Mouse (Mus musculus): ENCODE data around the gene Mgat2. TPM values are rescaled to one million over a fixed set of nuclear protein-coding genes. Genes with fewer than 3 reads are reported as not detected.

The Mgat2 gene
- polyA plus RNA-seq, 1 experiment from 2014 or later, result 56.4 TPM

DNA sequence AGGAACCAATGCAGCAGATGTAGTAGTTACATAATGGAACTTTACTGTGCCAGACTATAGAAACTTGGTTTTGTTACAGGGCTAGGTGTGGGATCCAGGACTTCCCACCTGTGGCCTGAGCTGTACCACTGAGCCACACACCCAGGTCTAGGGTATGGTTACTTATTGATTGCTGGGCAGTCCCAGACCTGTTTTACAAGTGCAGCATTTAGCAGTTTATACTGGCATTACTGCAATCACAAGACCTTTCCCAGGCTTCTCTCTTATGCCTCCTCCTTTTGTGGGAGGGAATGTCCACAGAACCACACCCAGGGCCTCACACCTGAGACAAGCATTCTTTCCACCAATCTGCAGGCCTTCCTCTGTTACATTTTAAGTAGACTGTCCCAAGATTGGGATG, 15.0 kb downstream of the Mgat2 start:
- Histone ChIP-seq H3K4me1 (ENCODE audit: control insufficient read depth, insufficient read depth, low read length) (peaks cover 21% of the 10 kb centered on the region), H3K4me3 (ENCODE audit: low read length) (no peak overlapping the region), H3K27me3 (ENCODE audit: control insufficient read depth, insufficient read depth, low read length) (no peaks in the 10 kb centered on the region), H3K9me3 (ENCODE audit: control insufficient read depth, low read length) (no peaks in the 10 kb centered on the region), H3K27ac (ENCODE audit: low read depth, low read length) (no peak overlapping the region), H3K9ac (ENCODE audit: low read depth, low read length) (no peak overlapping the region), H3K36me3 (ENCODE audit: control insufficient read depth, insufficient read depth, low read length) (peaks cover 29% of the 10 kb centered on the region), H3K4me2 (replicated peaks; ENCODE audit: low read depth, low read length) (peak overlapping the region; percentile 82; the same call in 1 of the 2 replicates)
- no peak for ATAC-seq (ENCODE audit: low FRiP score, low TSS enrichment)

DNA sequence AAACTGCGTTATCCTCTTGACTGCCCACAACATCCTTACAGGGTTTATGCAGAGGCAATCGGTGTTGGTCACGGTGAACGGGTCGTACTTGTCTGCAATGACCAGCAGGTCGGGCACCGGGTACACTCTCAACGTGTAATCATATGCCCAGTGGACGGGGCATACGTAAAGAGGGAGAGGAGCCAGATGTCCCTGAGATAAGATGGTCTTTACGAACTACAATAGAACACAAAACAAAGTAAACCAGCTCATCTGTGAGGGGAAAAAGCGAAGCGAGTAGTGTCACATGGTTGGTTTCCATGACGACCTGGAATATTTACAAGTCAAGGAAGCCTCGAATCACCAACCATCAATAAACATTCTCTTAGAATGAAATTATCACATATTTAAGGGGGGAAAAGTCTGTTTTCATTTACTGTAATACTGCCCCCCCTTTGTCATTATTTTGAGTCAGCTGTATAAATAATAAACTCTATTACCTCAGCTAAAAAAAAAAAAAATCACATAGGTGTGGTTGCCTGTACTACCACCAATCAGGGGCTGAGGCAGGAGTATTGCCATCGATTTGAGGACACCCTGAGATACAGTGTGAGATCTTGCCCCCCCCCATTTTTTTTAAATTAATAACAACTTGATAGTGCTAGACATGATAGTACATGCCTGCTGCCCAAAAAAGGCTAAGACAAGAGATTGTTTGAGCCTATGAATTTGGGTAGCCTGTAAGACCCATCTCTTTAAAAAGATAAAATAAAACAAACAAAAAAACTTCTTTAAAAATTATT, 20.3 kb downstream of the Mgat2 start, which contains the start of gene Gm49384:
Gene Gm49384 (minus strand): TSS at position 216 of the 782 bp plus-strand sequence.
- no peak within 1 kb of the TSS for H3K4me2 ChIP-seq (replicated peaks; ENCODE audit: low read depth, low read length)
- ATAC-seq (ENCODE audit: low FRiP score, low TSS enrichment), result no peak
- no peak within 1 kb of the TSS for H3K9ac ChIP-seq (ENCODE audit: low read depth, low read length)
- H3K27me3 ChIP-seq (ENCODE audit: control insufficient read depth, insufficient read depth, low read length), result no peaks in the 10 kb centered on the region
- no peak within 1 kb of the TSS for H3K27ac ChIP-seq (ENCODE audit: low read depth, low read length)
- peaks cover 39% of the 10 kb centered on the region for H3K36me3 ChIP-seq (ENCODE audit: control insufficient read depth, insufficient read depth, low read length)
- 0 out of 2 replicates have a peak, but pooled peaks cover 3% of the 10 kb centered on the region for H3K4me1 ChIP-seq (ENCODE audit: control insufficient read depth, insufficient read depth, low read length)
- no peaks in the 10 kb centered on the region for H3K9me3 ChIP-seq (ENCODE audit: control insufficient read depth, low read length)
- WGBS, result 91% methylated on average over 16 of the region's 16 CpGs
- no peak within 1 kb of the TSS for H3K4me3 ChIP-seq (ENCODE audit: low read length)

DNA sequence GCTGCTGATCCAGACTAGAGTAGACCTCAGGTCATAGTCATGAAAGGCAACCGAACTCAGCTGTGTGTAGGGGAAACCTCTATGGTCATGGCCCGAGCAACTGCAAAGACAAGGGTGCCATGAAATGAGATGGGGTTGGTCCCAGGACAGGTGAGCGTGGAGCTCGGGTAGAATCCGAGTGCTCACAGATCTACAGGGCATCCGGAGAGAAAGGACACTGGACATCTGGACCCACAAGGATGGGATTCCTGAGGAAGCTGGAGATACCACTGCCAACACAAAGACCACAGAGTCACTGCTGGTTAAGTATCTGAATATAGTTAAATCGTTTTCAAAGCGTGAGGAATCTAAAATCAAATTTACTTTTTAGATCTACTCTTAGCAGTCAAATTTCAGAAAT, 23.4 kb downstream of the Mgat2 start:
- H3K9me3 ChIP-seq (ENCODE audit: control insufficient read depth, low read length), result no peaks in the 10 kb centered on the region
- no peak overlapping the region for H3K4me3 ChIP-seq (ENCODE audit: low read length)
- no peak overlapping the region for H3K27ac ChIP-seq (ENCODE audit: low read depth, low read length)
- no peak overlapping the region for H3K9ac ChIP-seq (ENCODE audit: low read depth, low read length)
- H3K36me3 ChIP-seq (ENCODE audit: control insufficient read depth, insufficient read depth, low read length), result peaks cover 36% of the 10 kb centered on the region
- no peaks in the 10 kb centered on the region for H3K4me1 ChIP-seq (ENCODE audit: control insufficient read depth, insufficient read depth, low read length)
- H3K27me3 ChIP-seq (ENCODE audit: control insufficient read depth, insufficient read depth, low read length), result no peaks in the 10 kb centered on the region
- no peak for ATAC-seq (ENCODE audit: low FRiP score, low TSS enrichment)
- no peak overlapping the region for H3K4me2 ChIP-seq (replicated peaks; ENCODE audit: low read depth, low read length)
- WGBS, result 95% methylated on average over 8 of the region's 8 CpGs

DNA sequence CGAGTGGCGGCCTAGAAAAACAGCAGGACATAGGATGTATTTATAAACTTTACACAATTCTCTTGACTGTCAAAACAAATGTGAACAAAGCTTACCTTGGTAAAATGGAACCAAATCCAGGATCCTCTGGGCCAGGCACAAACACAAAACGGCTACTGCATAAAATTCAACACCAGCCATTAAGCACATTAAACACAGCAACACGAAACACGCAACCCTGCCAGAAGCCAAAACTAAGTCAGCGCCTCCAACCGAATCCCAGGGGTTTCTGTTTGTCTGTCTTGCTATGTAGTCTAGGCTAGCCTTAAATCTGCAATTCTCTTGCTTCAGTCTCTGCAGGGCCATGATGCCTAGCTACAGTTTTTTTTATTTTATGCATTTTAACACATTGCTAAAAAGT, 24.0 kb downstream of the Mgat2 start:
- Histone ChIP-seq H3K9ac (ENCODE audit: low read depth, low read length) (no peak overlapping the region), H3K27me3 (ENCODE audit: control insufficient read depth, insufficient read depth, low read length) (no peaks in the 10 kb centered on the region), H3K27ac (ENCODE audit: low read depth, low read length) (no peak overlapping the region), H3K9me3 (ENCODE audit: control insufficient read depth, low read length) (no peaks in the 10 kb centered on the region), H3K36me3 (ENCODE audit: control insufficient read depth, insufficient read depth, low read length) (peaks cover 34% of the 10 kb centered on the region), H3K4me1 (ENCODE audit: control insufficient read depth, insufficient read depth, low read length) (no peaks in the 10 kb centered on the region), H3K4me3 (ENCODE audit: low read length) (no peak overlapping the region), H3K4me2 (replicated peaks; ENCODE audit: low read depth, low read length) (no peak overlapping the region)
- WGBS, result 95% methylated on average over 7 of the region's 7 CpGs
- no peak for ATAC-seq (ENCODE audit: low FRiP score, low TSS enrichment)

DNA sequence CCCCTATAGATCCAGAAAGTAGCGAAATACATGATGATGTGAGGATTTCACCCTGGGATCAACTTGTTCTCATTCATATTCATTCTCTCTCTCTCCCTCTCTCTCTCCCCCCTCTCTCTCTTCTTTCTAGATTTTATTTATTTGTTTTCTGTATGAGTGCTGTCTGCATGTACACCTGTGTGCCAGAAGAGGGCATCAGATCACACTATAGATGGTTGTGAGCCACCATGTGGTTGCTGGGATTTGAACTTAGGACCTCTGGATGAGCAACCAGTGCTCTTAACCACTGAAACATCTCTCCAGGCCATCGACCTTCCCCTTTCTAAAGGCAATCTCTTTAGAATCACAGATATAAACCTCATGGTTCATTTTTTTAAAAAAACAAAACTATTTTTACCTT, 24.6 kb downstream of the Mgat2 start:
- H3K4me1 ChIP-seq (ENCODE audit: control insufficient read depth, insufficient read depth, low read length), result no peaks in the 10 kb centered on the region
- H3K36me3 ChIP-seq (ENCODE audit: control insufficient read depth, insufficient read depth, low read length), result peaks cover 37% of the 10 kb centered on the region
- no peak overlapping the region for H3K4me2 ChIP-seq (replicated peaks; ENCODE audit: low read depth, low read length)
- no peak overlapping the region for H3K4me3 ChIP-seq (ENCODE audit: low read length)
- WGBS, result 90% methylated on average over 2 of the region's 2 CpGs
- no peaks in the 10 kb centered on the region for H3K27me3 ChIP-seq (ENCODE audit: control insufficient read depth, insufficient read depth, low read length)
- ATAC-seq (ENCODE audit: low FRiP score, low TSS enrichment), result no peak
- no peak overlapping the region for H3K9ac ChIP-seq (ENCODE audit: low read depth, low read length)
- no peak overlapping the region for H3K27ac ChIP-seq (ENCODE audit: low read depth, low read length)
- no peaks in the 10 kb centered on the region for H3K9me3 ChIP-seq (ENCODE audit: control insufficient read depth, low read length)

DNA sequence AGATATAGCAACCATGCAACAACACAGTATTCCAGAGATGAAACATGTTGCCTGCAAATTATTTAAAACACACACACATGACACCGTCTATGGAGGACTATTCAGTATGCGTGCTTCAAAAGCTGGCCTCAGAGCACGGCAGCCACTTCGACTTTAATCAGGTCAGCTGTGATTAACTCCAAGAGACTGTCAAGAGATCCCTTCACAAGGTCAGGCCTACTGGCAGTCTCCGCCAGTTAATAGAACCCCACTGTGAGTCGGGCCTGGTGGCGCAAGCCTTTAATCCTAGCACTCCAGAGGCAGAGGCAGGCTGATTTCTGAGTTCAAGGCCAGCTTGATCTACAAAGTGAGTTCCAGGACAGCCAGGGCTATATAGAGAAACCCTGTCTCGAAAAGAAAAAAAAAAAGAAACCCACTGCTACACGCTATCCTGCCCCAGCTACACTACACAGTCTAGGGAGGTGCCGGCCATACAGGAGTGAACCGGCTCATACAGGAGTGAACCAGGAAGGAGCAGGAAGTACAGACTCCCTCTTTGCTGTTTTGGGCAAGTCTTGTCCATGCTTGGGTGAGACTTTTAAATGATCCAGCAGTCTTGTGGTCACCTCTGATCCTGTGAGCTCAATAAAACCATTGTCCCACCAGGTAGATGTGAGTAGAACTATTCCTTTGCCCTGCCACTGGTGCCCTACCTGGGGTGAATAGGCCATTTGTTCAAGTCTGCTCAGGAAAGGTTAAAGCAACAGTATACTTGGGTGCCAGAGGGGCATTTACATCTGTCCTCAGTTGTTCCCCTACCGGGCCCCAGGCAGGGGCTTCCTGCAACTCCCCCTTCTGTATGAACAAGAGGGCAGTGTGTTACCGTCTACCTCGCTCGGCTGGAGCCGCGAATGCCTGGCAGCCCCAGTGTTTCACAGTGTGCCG, 26.4 kb downstream of the Mgat2 start:
- H3K9ac ChIP-seq (ENCODE audit: low read depth, low read length), result no peak overlapping the region
- H3K27ac ChIP-seq (ENCODE audit: low read depth, low read length), result no peak overlapping the region
- no peak for ATAC-seq (ENCODE audit: low FRiP score, low TSS enrichment)
- H3K4me1 ChIP-seq (ENCODE audit: control insufficient read depth, insufficient read depth, low read length), result no peaks in the 10 kb centered on the region
- no peak overlapping the region for H3K4me2 ChIP-seq (replicated peaks; ENCODE audit: low read depth, low read length)
- H3K4me3 ChIP-seq (ENCODE audit: low read length), result no peak overlapping the region
- no peaks in the 10 kb centered on the region for H3K27me3 ChIP-seq (ENCODE audit: control insufficient read depth, insufficient read depth, low read length)
- peaks cover 53% of the 10 kb centered on the region for H3K36me3 ChIP-seq (ENCODE audit: control insufficient read depth, insufficient read depth, low read length)
- no peaks in the 10 kb centered on the region for H3K9me3 ChIP-seq (ENCODE audit: control insufficient read depth, low read length)
- 87% methylated on average over 18 of the region's 18 CpGs for WGBS

DNA sequence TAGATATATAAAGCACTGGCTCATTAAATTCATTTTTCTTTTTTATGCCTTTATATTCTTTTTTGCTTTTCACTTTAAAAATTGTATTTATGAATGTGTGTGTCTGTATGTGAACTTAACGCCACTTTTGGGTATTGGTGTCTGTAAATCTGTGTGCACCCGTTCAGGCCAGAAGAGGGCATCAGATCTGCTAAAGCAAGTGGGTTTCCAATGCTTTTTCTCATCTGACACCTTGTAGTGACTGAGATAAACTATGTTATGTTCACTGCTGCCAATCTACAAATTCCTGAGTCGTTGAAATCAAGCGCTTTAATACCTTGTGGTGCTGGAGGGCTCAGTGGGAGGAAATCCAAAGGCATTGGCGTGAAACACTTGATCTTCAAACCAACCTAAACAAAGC, 27.1 kb downstream of the Mgat2 start:
- Histone ChIP-seq H3K9ac (ENCODE audit: low read depth, low read length) (no peak overlapping the region), H3K4me3 (ENCODE audit: low read length) (no peak overlapping the region), H3K4me1 (ENCODE audit: control insufficient read depth, insufficient read depth, low read length) (no peaks in the 10 kb centered on the region), H3K4me2 (replicated peaks; ENCODE audit: low read depth, low read length) (no peak overlapping the region), H3K27me3 (ENCODE audit: control insufficient read depth, insufficient read depth, low read length) (no peaks in the 10 kb centered on the region), H3K36me3 (ENCODE audit: control insufficient read depth, insufficient read depth, low read length) (peaks cover 58% of the 10 kb centered on the region), H3K27ac (ENCODE audit: low read depth, low read length) (no peak overlapping the region), H3K9me3 (ENCODE audit: control insufficient read depth, low read length) (no peaks in the 10 kb centered on the region)
- 85% methylated on average over 5 of the region's 5 CpGs for WGBS
- ATAC-seq (ENCODE audit: low FRiP score, low TSS enrichment), result no peak

DNA sequence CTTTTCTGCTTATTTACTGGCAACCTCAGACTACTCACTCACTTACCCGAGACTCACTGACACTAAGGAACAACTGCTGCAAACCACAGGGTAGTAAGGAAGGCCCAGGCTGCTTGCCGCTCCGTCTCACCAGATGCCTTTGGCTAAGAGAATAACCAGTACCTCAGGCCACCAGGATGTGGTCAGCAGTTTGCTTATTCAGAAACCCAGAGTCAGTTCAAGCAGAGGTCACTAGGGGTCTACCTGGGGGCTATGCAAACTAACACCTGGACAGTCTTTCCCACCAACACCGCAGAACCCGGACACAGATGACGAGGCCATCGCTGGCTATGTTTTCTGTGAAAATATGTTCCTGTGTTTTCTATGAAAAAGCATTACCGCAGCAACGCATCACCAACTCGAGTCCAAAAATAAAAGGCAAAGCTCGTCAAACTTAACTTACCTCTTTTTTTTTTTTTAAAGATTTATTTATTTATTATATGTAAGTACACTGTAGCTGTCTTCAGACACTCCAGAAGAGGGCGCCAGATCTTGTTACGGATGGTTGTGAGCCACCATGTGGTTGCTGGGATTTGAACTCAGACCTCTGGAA, 29.3 kb downstream of the Mgat2 start:
- Histone ChIP-seq H3K4me2 (replicated peaks; ENCODE audit: low read depth, low read length) (no peak overlapping the region), H3K9ac (ENCODE audit: low read depth, low read length) (no peak overlapping the region), H3K27me3 (ENCODE audit: control insufficient read depth, insufficient read depth, low read length) (no peaks in the 10 kb centered on the region), H3K4me1 (ENCODE audit: control insufficient read depth, insufficient read depth, low read length) (no peaks in the 10 kb centered on the region), H3K9me3 (ENCODE audit: control insufficient read depth, low read length) (no peaks in the 10 kb centered on the region), H3K4me3 (ENCODE audit: low read length) (no peak overlapping the region), H3K27ac (ENCODE audit: low read depth, low read length) (no peak overlapping the region), H3K36me3 (ENCODE audit: control insufficient read depth, insufficient read depth, low read length) (peaks cover 61% of the 10 kb centered on the region)
- no peak for ATAC-seq (ENCODE audit: low FRiP score, low TSS enrichment)
- 96% methylated on average over 13 of the region's 13 CpGs for WGBS

Data from kidney, embryonic 14.5 days (tissue).